8 mouse cellular contexts compared by ENCODE assay signal in genomic region chr1:69684280-69685040, GRCm38 (mm10). TPM values are rescaled to one million over a fixed set of nuclear protein-coding genes. Genes with fewer than 3 reads are reported as not detected.
A peak's percentile ranks its signal among the peaks of the same experiment; 100 is the strongest.
DNase-seq lines count a peak whose midpoint lies in the region; ATAC-seq and TF ChIP-seq lines count a peak whose summit lies in the region.

No protein-coding gene starts in this region.

- 24% methylated on average over 13 of the region's 13 CpGs for WGBS in forebrain, postnatal 0 days

- no peak overlapping the region for H3K9ac ChIP-seq in forebrain, postnatal 0 days

- H3K9me3 ChIP-seq in forebrain, postnatal 0 days (ENCODE audit: low read length), result no peaks in the 10 kb centered on the region

- H3K27ac ChIP-seq in forebrain, postnatal 0 days (ENCODE audit: low read depth, low read length), result no peak overlapping the region

- peak overlapping the region; percentile 74 for H3K4me2 ChIP-seq in forebrain, postnatal 0 days (ENCODE audit: low read depth)

- H3K4me1 ChIP-seq in forebrain, postnatal 0 days (ENCODE audit: insufficient read depth), result no peaks in the 10 kb centered on the region; the same call in 1 of the 2 replicates

- no peaks in the 10 kb centered on the region for H3K36me3 ChIP-seq in forebrain, postnatal 0 days (ENCODE audit: insufficient read depth)

- TF ChIP-seq CTCF in forebrain, postnatal 0 days (IDR thresholded peaks at IDR 0.05; ENCODE audit: low read depth), result no peak

- peak overlapping the region; percentile 55 for H3K4me3 ChIP-seq in forebrain, postnatal 0 days (ENCODE audit: low read depth, low read length)

- intact Hi-C loops in gastrocnemius, postnatal 14 days (cut with DNase I; ENCODE audit: low total_unique reads), result loop anchor here (5.0 kb wide), 1 partner anchor 442 kb away; no protein-coding TSS in a partner anchor
- intact Hi-C loops in left cerebral cortex, postnatal 36 days (cut with DNase I), result loop anchor here (5.0 kb wide), 2 partner anchors 352 to 442 kb away; no protein-coding TSS in a partner anchor

- ATAC-seq in forebrain, postnatal 0 days, result no peak
- no peak for ATAC-seq in granulocyte monocyte progenitor cell, adult 5-6 weeks (replicated peaks; ENCODE audit: poor library complexity, severe bottlenecking)

- peak; percentile 6 for DNase-seq in gastrocnemius, postnatal 14 days
- no peak for DNase-seq in gastrocnemius, postnatal 10 days
- DNase-seq in CD4-positive helper T cell, adult 2 months (ENCODE audit: low read depth, low spot score), result peak; percentile 23
- no peak for DNase-seq in forebrain, postnatal 0 days
- DNase-seq in lung, postnatal 36 days, result peak; percentile 8
- DNase-seq in ovary, postnatal 36 days (ENCODE audit: low spot score), result no peak
- DNase-seq in left cerebral cortex, postnatal 36 days (ENCODE audit: low spot score in 2 of 2), result no peak

- H3K27me3 ChIP-seq in forebrain, postnatal 0 days (ENCODE audit: insufficient read depth, low read length), result no peaks in the 10 kb centered on the region; the same call in 1 of the 2 replicates

RNA-seq across cellular contexts. Expression of gene Ikzf2, which starts 2.6 kb away (rescaled TPM):
- total RNA-seq in gastrocnemius, postnatal 14 days (2021), result 1 to 10 TPM; 7.2 to 7.4 TPM
- total RNA-seq in gastrocnemius, postnatal 10 days (2021), result 10 to 100 TPM in 1 of 2 experiments, 1 to 10 TPM in 1; 8.9 to 11.6 TPM
- total RNA-seq in forebrain, postnatal 0 days (2014; rRNA removed), result 6.5 and 7.3 TPM in 2 replicates
- polyA plus RNA-seq in forebrain, postnatal 0 days (2015; fragmentation: Nextera tagmentation; extraction: Ambion mirVana), result 0.72 and 1.8 TPM in 2 replicates
- total RNA-seq in left cerebral cortex, postnatal 36 days (2021), result 1 to 10 TPM; 4.5 to 4.6 TPM
- total RNA-seq in granulocyte monocyte progenitor cell, adult 5-6 weeks (2014; fragmentation: Nextera tagmentation), result 11.9 and 15.3 TPM in 2 replicates
- 13.0 and 14.8 TPM in 2 replicates for total RNA-seq in granulocyte monocyte progenitor cell, adult 5-6 weeks (2017)

Comparison
In these comparisons a context has a peak if more than half of its experiments do, and no peak if none do; other contexts are left out.
1. DNase-seq: peak in gastrocnemius, postnatal 14 days (single experiment), CD4-positive helper T cell, adult 2 months (single experiment) and lung, postnatal 36 days (single experiment); none in gastrocnemius, postnatal 10 days (single experiment), forebrain, postnatal 0 days (single experiment), ovary, postnatal 36 days (single experiment) and left cerebral cortex, postnatal 36 days (0 of 2).